Mouse (Mus musculus) liver, embryonic 12.5 days (tissue): Measurements from ENCODE around the gene Hsd3b1. TPM values are rescaled to one million over a fixed set of nuclear protein-coding genes. Genes with fewer than 3 reads are reported as not detected.
A peak's percentile ranks its signal among the peaks of the same experiment; 100 is the strongest.

Experiments used
- ATAC-seq: fragments of 200-750 bp; cut with Nextera tagmentation; 2 replicates; pipeline ENCODE4 v1.8.0; 2017; ENCODE audit warnings: moderate number of reproducible peaks, mild to moderate bottlenecking, moderate library complexity
- H3K27ac ChIP-seq: fragments of 300-500 bp; sonication (generic); 2 replicates; pipeline ENCODE4 v1.5.1; 2016; ENCODE audit warnings: mild to moderate bottlenecking
- H3K27me3 ChIP-seq: fragments of 300-500 bp; sonication (generic); replicated peaks from 2 replicates; pipeline ENCODE4 v1.6.1; 2016; ENCODE audit warnings: mild to moderate bottlenecking, moderate library complexity
- H3K36me3 ChIP-seq: fragments of 300-500 bp; sonication (generic); 2 replicates; pipeline ENCODE4 v1.6.1; 2016; ENCODE audit warnings: mild to moderate bottlenecking, moderate library complexity
- H3K4me1 ChIP-seq: fragments of 300-500 bp; sonication (generic); 2 replicates; pipeline ENCODE4 v1.6.1; 2016
- H3K4me2 ChIP-seq: fragments of 300-500 bp; sonication (generic); 2 replicates; pipeline ENCODE4 v1.6.1; 2016; ENCODE audit warnings: mild to moderate bottlenecking, moderate library complexity
- H3K4me3 ChIP-seq: fragments of 300-500 bp; sonication (generic); 2 replicates; pipeline ENCODE4 v1.5.1; 2016; ENCODE audit warnings: mild to moderate bottlenecking, moderate library complexity
- H3K9ac ChIP-seq: fragments of 300-500 bp; sonication (generic); 2 replicates; pipeline ENCODE4 v1.6.1; 2016; ENCODE audit warnings: mild to moderate bottlenecking, moderate library complexity
- H3K9me3 ChIP-seq: fragments of 300-500 bp; sonication (generic); replicated peaks from 2 replicates; pipeline ENCODE4 v1.6.1; 2016; ENCODE audit warnings: mild to moderate bottlenecking, moderate library complexity
- WGBS: fragments of 180-500 bp; shearing (Covaris S2); methylation state at CpG from one replicate; pipeline ENCODE4 v1.1.7; 2016; ENCODE audit not compliant: insufficient replicate concordance; 5-methylcytosine and 5-hydroxymethylcytosine counted together
- polyA plus RNA-seq: library from polyadenylated mRNA; unstranded; fragments of >200 nt; fragmentation: Nextera tagmentation; extraction: Ambion mirVana; gene quantifications from 2 replicates; pipeline ENCODE4 v1.2.1, GENCODE M21; 2016

The Hsd3b1 gene
- polyA plus RNA-seq, result 11.0 and 11.7 TPM in 2 replicates

- Histone ChIP-seq H3K36me3 (no peaks in the 10 kb centered on the region), H3K27me3 (no peaks in the 10 kb centered on the region), H3K4me1 (peaks cover 45% of the 10 kb centered on the region), H3K4me3 (no peak within 1 kb of the TSS), H3K4me2 (peak within 1 kb of the TSS; percentile 28), H3K9me3 (no peaks in the 10 kb centered on the region), H3K27ac (peak within 1 kb of the TSS; percentile 68), H3K9ac (no peak within 1 kb of the TSS)
- no peak for ATAC-seq
- 72% methylated on average over 3 of the region's 3 CpGs for WGBS
Observed at GRCm38 (mm10) chr3:98859576-98859975, at the start of gene Hsd3b1. TSS of gene Hsd3b1 (minus strand) at chr3:98859794.

GRCm38 (mm10) chr3:98897606-98898005 is 38.0 kb upstream of the Hsd3b1 start:
- Histone ChIP-seq H3K9ac (no peak overlapping the region), H3K9me3 (no peaks in the 10 kb centered on the region), H3K27ac (no peak overlapping the region), H3K36me3 (no peaks in the 10 kb centered on the region), H3K4me3 (no peak overlapping the region), H3K27me3 (no peaks in the 10 kb centered on the region), H3K4me1 (no peaks in the 10 kb centered on the region), H3K4me2 (no peak overlapping the region)
- WGBS, result 61% methylated on average over 2 of the region's 2 CpGs
- no peak for ATAC-seq

GRCm38 (mm10) chr3:98895071-98895601 is 35.5 kb upstream of the Hsd3b1 start:
- no peaks in the 10 kb centered on the region for H3K4me1 ChIP-seq
- peak overlapping the region; percentile 23; the same call in 1 of the 2 replicates for H3K4me3 ChIP-seq
- ATAC-seq, result peak; percentile 54; the same call in 1 of the 2 replicates
- peak overlapping the region; percentile 40; the same call in 1 of the 2 replicates for H3K4me2 ChIP-seq
- no peaks in the 10 kb centered on the region for H3K27me3 ChIP-seq
- no peak overlapping the region for H3K9ac ChIP-seq
- no peak overlapping the region for H3K27ac ChIP-seq
- no peaks in the 10 kb centered on the region for H3K36me3 ChIP-seq
- H3K9me3 ChIP-seq, result no peaks in the 10 kb centered on the region
- 36% methylated on average over 10 of the region's 10 CpGs for WGBS

GRCm38 (mm10) chr3:98893057-98893772 is 33.6 kb upstream of the Hsd3b1 start, which contains the start of gene Hao2:
TSS of gene Hao2 (minus strand) at chr3:98893239.
- H3K4me3 ChIP-seq, result no peak within 1 kb of the TSS
- H3K4me1 ChIP-seq, result no peaks in the 10 kb centered on the region
- H3K9ac ChIP-seq, result no peak within 1 kb of the TSS
- H3K36me3 ChIP-seq, result no peaks in the 10 kb centered on the region
- WGBS, result 64% methylated on average over 3 of the region's 3 CpGs
- 0 out of 2 replicates have a peak, but pooled peaks have one; percentile 65 for ATAC-seq
- no peaks in the 10 kb centered on the region for H3K27me3 ChIP-seq
- H3K4me2 ChIP-seq, result no peak within 1 kb of the TSS
- no peaks in the 10 kb centered on the region for H3K9me3 ChIP-seq
- no peak within 1 kb of the TSS for H3K27ac ChIP-seq

GRCm38 (mm10) chr3:98890430-98890829 is 30.8 kb upstream of the Hsd3b1 start:
- ATAC-seq, result no peak
- H3K4me2 ChIP-seq, result no peak overlapping the region
- no peaks in the 10 kb centered on the region for H3K27me3 ChIP-seq
- no peaks in the 10 kb centered on the region for H3K36me3 ChIP-seq
- 71% methylated on average over 4 of the region's 4 CpGs for WGBS
- no peak overlapping the region for H3K4me3 ChIP-seq
- H3K9me3 ChIP-seq, result no peaks in the 10 kb centered on the region
- no peak overlapping the region for H3K9ac ChIP-seq
- no peak overlapping the region for H3K27ac ChIP-seq
- H3K4me1 ChIP-seq, result no peaks in the 10 kb centered on the region

- no peaks in the 10 kb centered on the region for H3K4me1 ChIP-seq
- H3K9me3 ChIP-seq, result no peaks in the 10 kb centered on the region
- H3K27me3 ChIP-seq, result no peaks in the 10 kb centered on the region
- ATAC-seq, result no peak
- H3K4me3 ChIP-seq, result no peak overlapping the region
- 49% methylated on average over 2 of the region's 2 CpGs for WGBS
- no peak overlapping the region for H3K9ac ChIP-seq
- H3K4me2 ChIP-seq, result no peak overlapping the region
- no peak overlapping the region for H3K27ac ChIP-seq
- no peaks in the 10 kb centered on the region for H3K36me3 ChIP-seq
Observed at GRCm38 (mm10) chr3:98888206-98888605, 28.6 kb upstream of the Hsd3b1 start.

GRCm38 (mm10) chr3:98880831-98881230 is 21.2 kb upstream of the Hsd3b1 start:
- no peak overlapping the region for H3K4me2 ChIP-seq
- H3K27me3 ChIP-seq, result no peaks in the 10 kb centered on the region
- no peak overlapping the region for H3K9ac ChIP-seq
- no peaks in the 10 kb centered on the region for H3K4me1 ChIP-seq
- WGBS, result 71% methylated on average over 2 of the region's 2 CpGs
- no peak overlapping the region for H3K27ac ChIP-seq
- H3K4me3 ChIP-seq, result no peak overlapping the region
- no peaks in the 10 kb centered on the region for H3K9me3 ChIP-seq
- ATAC-seq, result no peak
- no peaks in the 10 kb centered on the region for H3K36me3 ChIP-seq

GRCm38 (mm10) chr3:98880216-98880615 is 20.6 kb upstream of the Hsd3b1 start:
- H3K36me3 ChIP-seq, result no peaks in the 10 kb centered on the region
- H3K9me3 ChIP-seq, result no peaks in the 10 kb centered on the region
- H3K27ac ChIP-seq, result no peak overlapping the region
- ATAC-seq, result no peak
- H3K4me3 ChIP-seq, result no peak overlapping the region
- WGBS, result 58% methylated on average over 6 of the region's 6 CpGs
- H3K9ac ChIP-seq, result no peak overlapping the region
- H3K27me3 ChIP-seq, result no peaks in the 10 kb centered on the region
- no peak overlapping the region for H3K4me2 ChIP-seq
- no peaks in the 10 kb centered on the region for H3K4me1 ChIP-seq

- Histone ChIP-seq H3K9ac (no peak overlapping the region), H3K4me1 (no peaks in the 10 kb centered on the region), H3K4me3 (no peak overlapping the region), H3K27me3 (no peaks in the 10 kb centered on the region), H3K27ac (no peak overlapping the region), H3K36me3 (no peaks in the 10 kb centered on the region), H3K4me2 (no peak overlapping the region), H3K9me3 (no peaks in the 10 kb centered on the region)
- ATAC-seq, result no peak
- 66% methylated on average over 2 of the region's 2 CpGs for WGBS
Observed at GRCm38 (mm10) chr3:98868219-98868618, 8.6 kb upstream of the Hsd3b1 start.

- WGBS, result 94% methylated on average over 1 of the region's 1 CpGs
Observed at GRCm38 (mm10) chr3:98862800-98863199, 3.2 kb upstream of the Hsd3b1 start.

GRCm38 (mm10) chr3:98858051-98858450 is 1.5 kb downstream of the Hsd3b1 start:
- peak overlapping the region; percentile 89 for H3K27ac ChIP-seq
- no peaks in the 10 kb centered on the region for H3K27me3 ChIP-seq
- no peak for ATAC-seq
- H3K9ac ChIP-seq, result peak overlapping the region; percentile 40; the same call in 1 of the 2 replicates
- H3K4me3 ChIP-seq, result no peak overlapping the region
- H3K4me2 ChIP-seq, result peak overlapping the region; percentile 42
- 49% methylated on average over 2 of the region's 2 CpGs for WGBS
- no peaks in the 10 kb centered on the region for H3K36me3 ChIP-seq
- peaks cover 60% of the 10 kb centered on the region for H3K4me1 ChIP-seq
- H3K9me3 ChIP-seq, result no peaks in the 10 kb centered on the region

More at GRCm38 (mm10) chr3:98862800-98863199, 3.2 kb upstream of the Hsd3b1 start:
- H3K36me3 ChIP-seq, result no peaks in the 10 kb centered on the region
- no peaks in the 10 kb centered on the region for H3K27me3 ChIP-seq
- no peak overlapping the region for H3K4me2 ChIP-seq
- no peak overlapping the region for H3K27ac ChIP-seq
- peak; percentile 38; the same call in 1 of the 2 replicates for ATAC-seq
- peaks cover 20% of the 10 kb centered on the region for H3K4me1 ChIP-seq
- no peak overlapping the region for H3K4me3 ChIP-seq
- no peaks in the 10 kb centered on the region for H3K9me3 ChIP-seq
- no peak overlapping the region for H3K9ac ChIP-seq

GRCm38 (mm10) chr3:98856892-98857291 is 2.7 kb downstream of the Hsd3b1 start:
- no peaks in the 10 kb centered on the region for H3K9me3 ChIP-seq
- ATAC-seq, result peak; percentile 83
- no peaks in the 10 kb centered on the region for H3K27me3 ChIP-seq
- 15% methylated on average over 1 of the region's 1 CpGs for WGBS
- H3K36me3 ChIP-seq, result no peaks in the 10 kb centered on the region
- no peak overlapping the region for H3K4me3 ChIP-seq
- peak overlapping the region; percentile 89 for H3K27ac ChIP-seq
- H3K4me2 ChIP-seq, result peak overlapping the region; percentile 42
- H3K9ac ChIP-seq, result peak overlapping the region; percentile 44
- peaks cover 53% of the 10 kb centered on the region for H3K4me1 ChIP-seq
